Mouse (Mus musculus) hindbrain, postnatal 0 days (tissue): ENCODE data around the gene Rnf5. TPM values are rescaled to one million over a fixed set of nuclear protein-coding genes. Genes with fewer than 3 reads are reported as not detected.

Source experiments
- ATAC-seq: fragments of 200-750 bp; cut with Nextera tagmentation; 2 replicates; pipeline ENCODE4 v1.8.0; 2017; ENCODE audit warnings: mild to moderate bottlenecking, moderate TSS enrichment, moderate library complexity
- DNase-seq: peaks from one replicate; pipeline ENCODE4 v3.0.0-alpha.2; 2015; ENCODE audit warnings: low spot score
- H3K27ac ChIP-seq: fragments of 300-500 bp; sonication (generic); 2 replicates; pipeline ENCODE4 v1.5.1; 2014; ENCODE audit warnings: mild to moderate bottlenecking
- H3K27me3 ChIP-seq: fragments of 300-500 bp; sonication (generic); 2 replicates; pipeline ENCODE4 v1.6.1; 2014; ENCODE audit warnings: low read length, mixed read lengths; ENCODE audit not compliant: insufficient read depth
- H3K36me3 ChIP-seq: fragments of 300-500 bp; sonication (generic); 2 replicates; pipeline ENCODE4 v1.6.1; 2014; ENCODE audit warnings: low read length, mixed read lengths; ENCODE audit not compliant: insufficient read depth
- H3K4me1 ChIP-seq: fragments of 300-500 bp; sonication (generic); 2 replicates; pipeline ENCODE4 v1.6.1; 2014; ENCODE audit warnings: antibody characterized with exemption, low read length, mixed read lengths; ENCODE audit not compliant: insufficient read depth
- H3K4me2 ChIP-seq: fragments of 300-500 bp; sonication (generic); 2 replicates; pipeline ENCODE4 v1.6.1; 2014; ENCODE audit warnings: low read depth, mild to moderate bottlenecking, low read length, moderate library complexity, mixed read lengths
- H3K4me3 ChIP-seq: fragments of 300-500 bp; sonication (generic); 2 replicates; pipeline ENCODE4 v1.5.1; 2014; ENCODE audit warnings: low read length
- H3K9ac ChIP-seq: fragments of 300-500 bp; sonication (generic); replicated peaks from 2 replicates; pipeline ENCODE4 v1.6.1; 2014; ENCODE audit warnings: mild to moderate bottlenecking, low read length, moderate library complexity, mixed read lengths
- H3K9me3 ChIP-seq: fragments of 300-500 bp; sonication (generic); 2 replicates; pipeline ENCODE4 v1.6.1; 2016; ENCODE audit warnings: low read length, mixed read lengths
- CTCF ChIP-seq: IDR thresholded peaks from 2 replicates; pipeline ENCODE4 v1.5.1; 2016; ENCODE audit warnings: antibody characterized with exemption, control low read depth, low read depth
- WGBS: fragments of 180-500 bp; shearing (Covaris S2); extraction: QIAGEN DNeasy Blood & Tissue Kit; methylation state at CpG from one replicate; pipeline ENCODE4 v1.1.7; 2014; 5-methylcytosine and 5-hydroxymethylcytosine counted together
- polyA plus RNA-seq: library from polyadenylated mRNA; unstranded; fragments of >200 nt; fragmentation: Nextera tagmentation; extraction: Ambion mirVana; gene quantifications from 2 replicates; pipeline ENCODE4 v1.2.1, GENCODE M21; 2015
- total RNA-seq: library from RNA; depleted of rRNA; stranded (reverse); fragments of >200 nt; gene quantifications from 2 replicates; pipeline ENCODE4 v1.2.3, GENCODE M21; 2014

Gene Rnf5
- total and polyA plus RNA-seq, 2 experiments from 2014 or later, result 61.9 to 223 TPM

DNA sequence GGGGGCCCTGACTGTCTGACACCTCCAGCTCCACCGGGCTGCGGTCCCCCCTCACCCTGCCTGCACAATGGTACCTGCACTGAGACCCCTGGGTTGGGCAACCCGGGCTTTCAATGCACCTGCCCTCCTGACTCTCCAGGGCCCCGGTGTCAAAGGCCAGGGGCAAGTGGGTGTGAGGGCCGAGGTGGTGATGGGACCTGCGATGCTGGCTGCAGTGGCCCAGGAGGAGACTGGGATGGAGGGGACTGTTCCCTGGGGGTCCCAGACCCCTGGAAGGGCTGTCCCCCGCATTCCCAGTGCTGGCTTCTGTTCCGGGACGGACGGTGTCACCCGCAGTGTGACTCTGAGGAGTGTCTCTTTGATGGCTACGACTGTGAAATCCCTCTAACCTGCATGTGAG, 21.0 kb downstream of the Rnf5 start:
- Histone ChIP-seq H3K36me3 (no peaks in the 10 kb centered on the region), H3K27me3 (no peaks in the 10 kb centered on the region), H3K4me3 (no peak overlapping the region), H3K9ac (no peak overlapping the region), H3K27ac (no peak overlapping the region), H3K9me3 (no peaks in the 10 kb centered on the region), H3K4me1 (no peaks in the 10 kb centered on the region), H3K4me2 (no peak overlapping the region)
- ATAC-seq, result no peak
- no peak for DNase-seq
- WGBS, result 85% methylated on average over 12 of the region's 12 CpGs
- TF ChIP-seq CTCF, result no peak

DNA sequence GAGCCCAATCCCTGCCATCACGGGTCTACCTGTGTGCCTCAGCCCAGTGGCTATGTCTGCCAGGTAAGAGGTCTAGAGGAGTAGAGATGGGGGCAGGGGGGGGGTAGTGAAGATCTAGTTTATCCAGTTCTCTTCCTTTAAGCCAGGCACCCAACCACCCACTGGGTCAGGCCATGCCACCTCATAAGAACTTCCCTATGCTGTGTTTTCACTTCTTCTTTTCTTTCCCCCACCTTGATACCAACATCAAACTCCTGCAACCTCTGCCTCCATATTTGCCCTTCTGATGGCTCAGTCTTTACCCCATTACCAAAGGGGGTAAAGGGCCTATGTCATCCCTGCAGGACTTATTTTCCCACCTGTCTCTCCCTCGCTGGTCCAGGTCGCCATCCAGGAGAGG, 25.4 kb downstream of the Rnf5 start:
- ATAC-seq (no peak), DNase-seq (no peak)
- no peak for TF ChIP-seq CTCF
- Histone ChIP-seq H3K9ac (no peak overlapping the region), H3K4me1 (no peaks in the 10 kb centered on the region), H3K4me2 (no peak overlapping the region), H3K27ac (no peak overlapping the region), H3K27me3 (no peaks in the 10 kb centered on the region), H3K9me3 (no peaks in the 10 kb centered on the region), H3K4me3 (no peak overlapping the region), H3K36me3 (no peaks in the 10 kb centered on the region)
- 91% methylated on average over 3 of the region's 3 CpGs for WGBS

DNA sequence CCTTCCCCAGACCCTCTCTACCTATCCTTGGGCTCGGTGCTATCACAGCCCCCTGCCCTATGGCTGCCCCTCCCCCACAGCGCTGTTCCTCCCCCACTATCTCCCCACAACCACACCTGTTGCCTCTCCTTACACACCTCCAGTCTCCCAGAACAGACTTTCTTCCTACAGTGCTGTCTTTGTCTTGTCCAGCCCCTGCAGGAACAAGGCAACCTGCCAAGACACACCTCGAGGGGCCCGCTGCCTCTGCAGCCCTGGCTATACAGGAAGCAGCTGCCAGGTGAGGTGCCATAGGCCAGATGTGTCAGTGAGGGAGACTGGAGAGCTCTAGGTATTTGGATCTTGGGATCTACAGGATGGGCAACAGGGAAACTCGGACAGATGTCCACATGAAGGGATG, 26.9 kb downstream of the Rnf5 start:
- no peak for TF ChIP-seq CTCF
- H3K4me2 ChIP-seq, result no peak overlapping the region
- H3K36me3 ChIP-seq, result no peaks in the 10 kb centered on the region
- H3K27me3 ChIP-seq, result no peaks in the 10 kb centered on the region
- H3K9ac ChIP-seq, result no peak overlapping the region
- no peaks in the 10 kb centered on the region for H3K4me1 ChIP-seq
- ATAC-seq (no peak), DNase-seq (no peak)
- H3K27ac ChIP-seq, result no peak overlapping the region
- H3K4me3 ChIP-seq, result no peak overlapping the region
- 75% methylated on average over 5 of the region's 5 CpGs for WGBS
- H3K9me3 ChIP-seq, result no peaks in the 10 kb centered on the region

GRCm38 (mm10) chr17:34572361-34572760, 31.1 kb downstream of the Rnf5 start:
- DNase-seq, result peak; percentile 27
- H3K4me2 ChIP-seq, result no peak overlapping the region
- peak; percentile 44; the same call in 1 of the 2 replicates for ATAC-seq
- H3K27ac ChIP-seq, result no peak overlapping the region
- no peaks in the 10 kb centered on the region for H3K36me3 ChIP-seq
- TF ChIP-seq CTCF, result peak; percentile 15; the same call in 1 of the 2 replicates
- H3K4me3 ChIP-seq, result no peak overlapping the region
- no peaks in the 10 kb centered on the region for H3K4me1 ChIP-seq
- H3K27me3 ChIP-seq, result no peaks in the 10 kb centered on the region
- H3K9me3 ChIP-seq, result no peaks in the 10 kb centered on the region
- 18% methylated on average over 15 of the region's 15 CpGs for WGBS
- H3K9ac ChIP-seq, result no peak overlapping the region

GRCm38 (mm10) chr17:34571875-34572274, 31.6 kb downstream of the Rnf5 start:
- Histone ChIP-seq H3K27ac (no peak overlapping the region), H3K4me2 (no peak overlapping the region), H3K9ac (no peak overlapping the region), H3K36me3 (no peaks in the 10 kb centered on the region), H3K4me1 (no peaks in the 10 kb centered on the region), H3K4me3 (no peak overlapping the region), H3K27me3 (no peaks in the 10 kb centered on the region), H3K9me3 (no peaks in the 10 kb centered on the region)
- ATAC-seq (no peak), DNase-seq (no peak)
- WGBS, result 17% methylated on average over 5 of the region's 5 CpGs
- TF ChIP-seq CTCF, result peak; percentile 62

- no peak for ATAC-seq
- no peaks in the 10 kb centered on the region for H3K4me1 ChIP-seq
- no peaks in the 10 kb centered on the region for H3K9me3 ChIP-seq
- H3K9ac ChIP-seq, result no peak overlapping the region
- H3K4me2 ChIP-seq, result no peak overlapping the region
- no peak for DNase-seq
- TF ChIP-seq CTCF, result no peak
- no peak overlapping the region for H3K27ac ChIP-seq
- WGBS, result 68% methylated on average over 4 of the region's 4 CpGs
- no peak overlapping the region for H3K4me3 ChIP-seq
- H3K36me3 ChIP-seq, result no peaks in the 10 kb centered on the region
- H3K27me3 ChIP-seq, result no peaks in the 10 kb centered on the region
Measured at GRCm38 (mm10) chr17:34569919-34570318, 33.6 kb downstream of the Rnf5 start.

DNA sequence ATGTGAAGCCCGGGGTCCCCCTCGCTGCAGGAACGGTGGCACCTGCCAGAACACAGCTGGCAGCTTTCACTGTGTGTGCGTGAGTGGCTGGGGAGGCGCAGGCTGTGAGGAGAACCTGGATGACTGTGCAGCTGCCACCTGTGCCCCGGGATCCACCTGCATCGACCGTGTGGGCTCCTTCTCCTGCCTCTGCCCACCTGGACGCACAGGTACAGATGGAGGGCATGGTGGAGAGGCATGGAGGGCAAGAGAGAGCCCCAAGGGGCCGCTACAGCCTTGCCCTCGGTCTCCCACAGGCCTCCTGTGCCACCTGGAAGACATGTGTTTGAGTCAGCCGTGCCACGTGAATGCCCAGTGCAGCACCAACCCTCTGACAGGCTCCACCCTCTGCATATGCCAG, 35.1 kb downstream of the Rnf5 start:
- DNase-seq, result no peak
- H3K4me3 ChIP-seq, result no peak overlapping the region
- no peak overlapping the region for H3K9ac ChIP-seq
- no peaks in the 10 kb centered on the region for H3K4me1 ChIP-seq
- no peaks in the 10 kb centered on the region for H3K36me3 ChIP-seq
- H3K9me3 ChIP-seq, result no peaks in the 10 kb centered on the region
- TF ChIP-seq CTCF, result no peak
- H3K4me2 ChIP-seq, result no peak overlapping the region
- H3K27me3 ChIP-seq, result no peaks in the 10 kb centered on the region
- no peak for ATAC-seq
- 63% methylated on average over 13 of the region's 13 CpGs for WGBS
- no peak overlapping the region for H3K27ac ChIP-seq
